Mouse (Mus musculus) gastrocnemius, postnatal 36 days (tissue): ENCODE data around the gene Ephb2. TPM values are rescaled to one million over a fixed set of nuclear protein-coding genes. Genes with fewer than 3 reads are reported as not detected.

Experiments
- DNase-seq, 2 experiments: peaks; one replicate each; pipeline ENCODE4 v3.0.0; 2022
- intact Hi-C: fragments of 180-260 bp; cut with DNase I; formaldehyde crosslinking; loops from one replicate; pipeline ENCODE4 v1.15.1; 2025
- total RNA-seq, 2 experiments: library from RNA; stranded (reverse); gene quantifications; 2 replicates each; pipeline ENCODE4 v1.2.3; 2021

Gene Ephb2
- total RNA-seq, 2 experiments from 2014 or later, result 0.87 to 0.94 TPM

DNA sequence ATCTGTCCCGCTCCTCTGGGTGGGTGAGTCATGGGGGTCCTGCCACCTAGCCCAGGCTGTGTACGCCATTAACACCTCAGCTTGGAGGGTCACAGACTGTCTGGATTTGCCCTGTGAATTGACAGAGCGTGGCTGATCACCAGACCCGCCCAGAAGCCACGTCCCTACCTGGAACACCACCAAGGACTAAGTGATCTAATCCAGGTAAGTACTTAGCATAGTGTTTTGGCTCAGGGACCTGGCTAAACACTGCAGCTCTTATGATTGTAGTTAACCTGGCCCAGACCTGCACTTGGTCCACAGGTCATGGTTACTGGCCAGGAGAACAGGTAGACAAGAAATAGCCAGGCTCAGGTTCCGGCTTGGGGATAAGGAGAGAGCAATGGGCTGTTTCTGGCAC lies 31.4 kb downstream of the Ephb2 start:
- intact Hi-C loops, result no loop called here
- DNase-seq, result no peak

DNA sequence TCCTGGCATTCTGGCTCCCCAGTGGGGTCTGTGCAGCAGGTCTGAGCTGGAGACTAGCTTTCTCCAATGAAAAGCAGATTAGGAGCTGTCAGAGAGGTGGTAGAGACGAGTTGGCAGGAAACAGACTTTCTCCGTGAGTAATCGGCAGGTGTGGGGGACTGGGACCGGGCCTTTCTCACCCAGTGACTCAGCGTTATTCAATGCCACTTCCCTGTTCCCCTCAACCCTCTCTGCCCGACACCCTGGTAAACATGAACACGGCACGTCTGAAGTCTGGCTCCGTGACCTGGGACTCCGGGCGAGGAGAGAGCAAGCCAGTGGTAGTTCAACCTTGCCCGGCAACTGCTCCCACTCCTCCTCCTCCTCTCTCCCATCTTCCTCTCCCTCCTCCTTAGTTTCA lies 33.3 kb downstream of the Ephb2 start:
- intact Hi-C loops, result no loop called here

DNA sequence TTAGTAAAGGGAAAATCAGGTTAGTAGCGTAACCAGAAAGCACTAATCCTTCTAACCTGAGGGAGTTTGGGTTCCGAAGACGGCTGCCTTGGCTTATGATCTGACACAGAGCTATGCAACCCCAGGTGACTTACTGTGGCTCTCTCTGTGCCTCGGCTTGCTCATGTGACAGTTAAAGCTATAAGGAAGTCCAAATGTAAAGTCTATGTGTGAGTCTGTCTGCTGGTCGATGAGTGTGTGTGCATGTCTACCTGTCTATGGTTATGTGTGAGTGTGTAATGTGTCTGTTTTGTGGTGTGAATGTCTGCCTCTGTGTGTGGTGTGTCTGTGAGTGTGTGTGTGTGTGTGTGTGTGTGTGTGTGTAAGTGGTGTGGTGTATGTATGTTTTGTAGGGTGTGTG lies 33.8 kb downstream of the Ephb2 start:
- intact Hi-C loops, result no loop called here
- DNase-seq, result no peak

More for the DNA sequence above, 33.3 kb downstream of the Ephb2 start:
- no peak for DNase-seq

DNA sequence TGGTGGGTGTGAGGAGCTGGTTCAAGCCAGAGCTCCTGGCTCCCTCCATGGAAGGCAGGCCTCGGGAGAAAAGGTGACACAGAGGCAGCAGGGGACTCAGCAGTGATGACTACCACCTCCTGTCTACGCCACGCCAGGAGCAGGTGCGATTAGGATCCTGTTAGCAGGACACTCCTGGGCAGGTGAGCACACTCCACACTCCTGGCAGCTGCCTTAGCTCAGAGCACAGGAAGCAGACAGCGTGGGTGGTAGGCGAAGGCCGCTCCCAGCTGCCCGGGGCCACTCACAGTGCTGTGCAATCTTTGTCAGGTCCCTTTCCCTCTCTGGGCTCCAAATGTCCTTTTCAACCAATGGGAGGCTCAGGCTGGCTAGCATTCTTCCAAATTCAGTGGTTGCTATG lies 34.3 kb downstream of the Ephb2 start:
- intact Hi-C loops, result no loop called here
- DNase-seq, result no peak

DNA sequence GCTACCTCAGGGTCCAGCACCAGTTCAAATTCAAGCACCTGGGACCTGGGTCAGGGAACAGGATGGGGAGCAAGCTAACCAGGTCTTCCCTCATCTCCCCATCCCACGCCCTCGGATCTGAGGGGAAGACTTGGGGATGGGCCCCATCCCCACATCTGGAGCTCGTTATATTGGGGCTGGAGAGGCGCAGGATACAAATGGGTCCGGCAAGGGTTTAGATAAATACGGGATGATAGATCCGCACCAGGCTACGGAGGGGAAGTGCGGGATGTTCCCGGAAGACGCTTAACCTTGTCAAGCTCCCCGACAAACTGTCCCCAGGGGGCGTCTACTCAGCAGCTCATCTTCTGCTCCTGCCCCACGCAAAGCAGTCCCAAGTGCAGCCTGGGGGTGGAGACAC lies 35.4 kb downstream of the Ephb2 start:
- intact Hi-C loops, result no loop called here
- DNase-seq, result no peak

DNA sequence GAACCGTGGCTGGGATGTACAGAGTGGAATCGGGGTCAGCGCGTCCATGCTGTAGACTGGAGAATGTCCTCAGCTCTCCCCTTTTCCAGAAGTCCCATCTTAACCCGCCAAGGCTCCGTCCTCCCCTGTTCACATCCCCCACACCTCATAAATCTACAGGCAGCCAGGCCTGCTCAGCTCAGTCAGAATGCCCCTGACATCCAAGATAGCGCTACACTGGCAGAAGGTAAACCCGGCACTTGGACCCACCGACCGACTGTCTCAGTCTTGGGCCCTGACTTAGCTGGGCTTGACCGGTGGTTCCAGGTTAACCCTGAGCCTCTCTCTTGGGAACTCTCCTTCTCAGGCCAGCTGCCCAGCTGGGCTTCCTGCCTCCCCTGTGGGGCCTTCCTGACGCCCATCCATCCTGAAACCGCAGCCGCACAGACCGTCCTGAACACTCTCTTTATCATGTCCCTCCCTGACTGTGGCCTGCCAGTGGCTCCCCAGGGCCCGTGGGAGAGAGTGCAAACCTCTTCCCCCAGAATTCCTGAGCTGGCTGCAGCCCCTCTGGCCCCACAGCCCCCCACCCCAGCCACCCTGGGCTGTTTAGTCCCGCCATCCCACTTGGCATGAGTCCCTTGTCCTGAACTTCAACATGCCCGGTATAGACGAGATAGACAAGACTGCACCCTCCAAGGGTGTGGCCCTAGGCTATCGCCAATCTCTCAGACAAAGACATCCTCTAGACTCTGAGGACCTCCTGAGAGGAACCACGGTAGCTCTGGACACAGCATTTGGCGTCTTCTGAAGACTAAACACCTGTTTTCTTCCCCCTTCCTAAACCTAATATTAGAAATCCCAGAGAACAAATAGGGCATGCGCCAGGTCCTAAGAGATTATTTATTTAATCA lies 37.9 kb downstream of the Ephb2 start:
- DNase-seq, result no peak
- intact Hi-C loops, result no loop called here

DNA sequence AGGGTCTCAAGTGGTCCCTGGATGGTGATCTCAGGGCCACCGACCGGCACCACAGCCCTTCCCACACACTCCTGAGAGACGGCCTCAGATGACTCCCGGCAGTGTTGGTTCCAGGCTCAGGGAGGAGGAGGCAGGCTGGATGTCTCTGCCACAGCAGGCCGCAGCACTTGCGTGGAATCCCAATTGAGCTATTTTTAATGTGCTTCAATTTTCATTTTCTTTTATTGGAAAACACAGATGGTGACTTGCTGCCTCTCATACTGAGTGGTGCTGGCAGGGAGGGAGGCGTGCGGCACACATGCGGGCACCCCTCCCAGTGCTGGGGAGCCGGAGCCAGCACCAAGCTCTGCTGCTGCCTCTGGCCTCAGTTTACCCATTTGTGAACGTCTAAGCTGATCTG lies 42.5 kb downstream of the Ephb2 start:
- intact Hi-C loops, result no loop called here

DNA sequence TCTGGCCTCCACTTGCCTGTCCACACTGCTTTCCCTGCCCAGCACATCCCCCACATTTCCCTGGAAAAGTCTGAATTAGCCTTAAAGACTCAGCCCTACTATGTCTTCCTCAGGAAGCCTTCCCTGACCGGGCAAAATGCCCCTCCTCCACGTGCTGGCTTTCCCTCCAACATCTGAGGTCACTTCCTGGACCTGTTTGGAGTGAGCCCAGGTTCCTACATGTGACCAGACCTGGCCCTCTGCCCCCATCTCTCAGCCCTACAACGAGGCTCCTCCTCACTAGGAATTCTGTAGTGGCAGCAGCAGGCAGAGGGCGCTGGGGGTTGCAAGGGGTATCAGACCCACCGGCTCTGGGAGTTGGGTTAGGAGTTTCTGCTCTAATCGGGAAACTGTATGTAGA lies 46.0 kb downstream of the Ephb2 start:
- DNase-seq, result peak; percentile 37 to 46
- intact Hi-C loops, result no loop called here

More for the DNA sequence above, 42.5 kb downstream of the Ephb2 start:
- no peak for DNase-seq

DNA sequence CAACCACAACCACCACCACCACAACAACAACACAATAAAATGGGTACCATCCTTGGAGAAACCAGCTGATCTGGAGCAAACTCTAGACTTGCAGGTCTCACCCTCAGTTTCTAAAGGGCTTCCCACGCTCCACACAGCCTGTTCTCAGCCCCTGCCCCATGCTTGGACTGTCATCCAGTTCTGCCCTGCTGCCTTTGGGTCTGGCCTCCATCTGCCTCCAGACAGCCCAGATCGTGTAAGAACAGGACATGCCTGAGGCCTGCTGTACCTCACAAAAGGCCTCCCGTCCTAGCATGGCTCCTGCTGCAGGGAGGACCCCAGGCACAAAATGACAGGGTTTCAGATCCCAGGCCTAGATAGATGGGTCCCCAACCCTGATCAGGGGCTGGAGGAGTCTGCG lies 48.4 kb downstream of the Ephb2 start:
- no peak for DNase-seq
- intact Hi-C loops, result no loop called here

DNA sequence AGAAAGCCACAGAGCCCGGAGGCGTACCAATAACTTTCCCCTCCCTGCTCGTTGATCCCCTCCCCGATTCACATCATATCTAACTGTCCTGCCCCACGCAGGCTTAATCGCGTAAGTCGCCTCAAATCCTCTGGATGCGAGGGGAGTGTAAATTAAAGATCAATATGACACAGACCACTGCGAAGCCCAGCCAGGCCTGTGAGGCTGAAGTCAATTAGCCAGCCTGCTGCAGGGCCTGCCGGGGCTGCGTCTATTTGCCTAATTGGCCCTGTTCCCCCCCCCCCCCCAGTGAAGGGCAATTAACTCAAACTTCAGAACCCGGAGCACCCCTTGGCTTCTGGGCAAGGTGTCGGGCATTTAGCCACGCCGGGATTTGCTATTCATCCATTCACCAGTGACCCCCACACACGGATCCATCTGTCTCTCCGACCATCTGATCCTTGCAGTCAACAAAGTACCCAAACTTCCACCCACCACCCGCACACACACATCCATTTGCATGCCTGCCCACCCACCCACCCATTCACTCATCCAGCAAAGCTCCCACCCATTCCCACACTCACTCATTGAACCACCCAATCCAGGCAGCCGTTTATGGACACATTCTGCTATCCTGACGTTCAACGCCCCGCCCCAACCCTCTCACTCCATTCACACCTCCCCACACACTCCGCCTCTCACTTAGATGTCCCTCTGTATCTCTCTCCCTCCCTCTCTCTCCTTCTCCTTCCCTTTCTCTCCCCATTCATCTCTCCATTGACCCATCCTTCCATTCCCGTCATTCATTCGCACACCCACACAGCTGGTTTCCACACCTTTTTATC lies 49.1 kb downstream of the Ephb2 start:
- no peak for DNase-seq
- intact Hi-C loops, result no loop called here

DNA sequence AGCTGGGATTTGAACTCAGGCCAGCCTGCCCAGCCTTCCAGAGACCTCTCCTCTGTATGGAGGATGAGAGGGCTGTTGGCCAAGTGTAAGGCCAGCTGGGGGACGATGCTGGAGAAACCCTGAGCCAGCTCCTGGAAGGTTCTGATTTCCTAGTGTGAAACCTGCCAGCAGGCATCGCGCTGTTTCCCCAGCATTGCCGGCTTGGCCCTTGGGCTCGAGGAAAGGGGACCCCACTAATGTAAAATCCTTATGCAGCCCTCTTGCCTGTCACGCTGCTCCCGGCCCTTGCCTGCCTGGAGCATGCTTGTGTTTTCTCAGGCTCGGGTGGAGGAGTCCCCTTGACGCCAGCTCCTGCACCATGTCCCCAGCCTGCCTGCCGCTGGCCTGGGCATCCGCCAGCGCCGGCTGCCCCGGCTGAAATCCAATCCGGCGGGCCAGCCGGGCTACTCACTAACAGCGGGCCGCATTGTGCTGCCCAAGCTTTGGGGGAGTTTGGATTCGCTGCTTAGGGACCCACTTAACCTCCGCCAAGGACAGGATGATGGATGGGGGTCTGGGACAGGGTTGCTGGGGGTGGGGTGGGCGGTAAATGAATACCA lies 52.1 kb downstream of the Ephb2 start:
- DNase-seq, result peak; percentile 39 to 52

DNA sequence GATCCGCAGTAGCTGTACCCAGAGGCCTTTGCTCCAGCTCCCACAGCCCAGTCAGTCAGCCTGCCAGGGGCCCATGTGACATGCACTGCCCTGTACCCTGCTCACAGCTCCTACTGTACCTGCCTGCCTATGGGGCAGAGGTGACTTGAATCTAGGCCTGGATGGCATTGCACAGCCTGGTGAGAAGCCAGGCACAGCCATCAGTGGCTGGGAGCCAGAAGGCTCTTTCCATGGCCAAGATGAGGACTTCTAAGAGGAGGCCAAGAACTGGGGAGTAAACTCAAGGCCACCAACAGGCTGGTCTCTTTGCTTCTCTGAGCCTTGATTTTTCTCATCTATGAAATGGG lies 53.2 kb downstream of the Ephb2 start:
- no peak for DNase-seq
- intact Hi-C loops, result no loop called here

More for the DNA sequence above, 52.1 kb downstream of the Ephb2 start:
- intact Hi-C loops, result no loop called here

DNA sequence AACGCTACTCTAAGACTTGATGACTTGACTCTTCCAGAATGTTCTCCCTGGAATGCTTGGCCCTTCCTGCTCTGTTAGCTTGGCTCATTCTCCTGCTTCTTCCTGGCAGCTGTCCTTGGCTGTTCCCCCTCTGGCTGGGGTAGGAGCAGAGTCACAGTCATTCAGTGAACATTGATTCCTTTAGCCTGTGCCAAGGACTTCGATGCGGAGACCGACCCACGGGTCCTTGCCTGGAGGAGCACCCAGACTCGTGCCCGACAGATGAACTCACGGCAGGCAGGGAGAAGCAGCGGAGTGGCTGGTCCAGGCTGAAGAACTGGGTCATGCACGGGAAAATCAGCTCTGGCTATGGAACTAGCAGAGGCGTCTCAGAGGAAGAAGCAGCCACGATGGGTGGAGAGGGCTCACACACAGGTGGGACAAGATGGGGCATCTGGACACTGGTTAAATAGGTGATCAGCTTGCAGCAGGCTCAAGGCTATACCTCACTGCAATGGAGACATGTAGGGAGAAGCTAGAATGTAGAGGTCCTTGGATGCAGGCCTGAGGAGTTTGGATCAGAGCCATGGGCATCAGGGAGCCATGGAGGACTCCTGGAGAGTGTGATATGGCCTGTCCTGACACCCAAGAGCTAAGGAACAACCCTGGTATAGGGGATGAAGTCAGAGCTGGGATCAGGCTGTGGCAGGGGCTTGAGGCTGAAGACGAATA lies 53.8 kb downstream of the Ephb2 start:
- intact Hi-C loops, result no loop called here
- peak; percentile 57 to 75 for DNase-seq

DNA sequence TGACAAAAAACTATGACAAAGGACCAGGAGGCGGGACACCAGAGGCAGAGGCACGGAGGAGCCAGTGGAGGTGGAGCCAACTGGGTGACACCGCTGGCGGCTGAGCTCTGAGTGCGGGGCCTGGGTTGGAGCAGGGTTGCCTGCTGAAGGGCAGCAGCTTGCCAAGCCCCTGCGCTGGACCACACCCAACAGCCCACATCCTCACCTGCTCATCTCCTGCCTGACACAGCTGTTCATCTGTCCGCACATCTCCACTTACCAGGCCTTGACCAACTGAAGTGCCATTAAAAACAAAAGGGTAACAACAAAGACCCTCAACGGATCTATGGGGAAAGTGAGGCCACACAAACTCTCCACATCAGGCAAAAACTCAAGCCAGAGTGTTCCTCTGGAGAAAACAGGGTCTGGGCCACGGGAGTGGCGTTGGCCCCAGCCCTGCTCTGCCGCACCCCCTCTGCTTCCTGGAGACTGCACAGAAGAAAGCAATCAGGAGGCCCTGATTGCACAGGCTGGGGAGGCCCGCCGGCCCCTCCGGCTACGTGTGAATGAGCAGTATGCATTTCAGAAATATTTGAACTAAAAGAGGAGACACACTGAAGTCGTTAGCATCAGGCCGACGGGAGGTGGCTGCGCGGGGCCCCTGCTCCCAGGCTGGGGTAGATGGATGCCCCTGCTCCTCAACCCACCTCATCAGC lies 55.4 kb downstream of the Ephb2 start:
- DNase-seq, result no peak
- intact Hi-C loops, result no loop called here

DNA sequence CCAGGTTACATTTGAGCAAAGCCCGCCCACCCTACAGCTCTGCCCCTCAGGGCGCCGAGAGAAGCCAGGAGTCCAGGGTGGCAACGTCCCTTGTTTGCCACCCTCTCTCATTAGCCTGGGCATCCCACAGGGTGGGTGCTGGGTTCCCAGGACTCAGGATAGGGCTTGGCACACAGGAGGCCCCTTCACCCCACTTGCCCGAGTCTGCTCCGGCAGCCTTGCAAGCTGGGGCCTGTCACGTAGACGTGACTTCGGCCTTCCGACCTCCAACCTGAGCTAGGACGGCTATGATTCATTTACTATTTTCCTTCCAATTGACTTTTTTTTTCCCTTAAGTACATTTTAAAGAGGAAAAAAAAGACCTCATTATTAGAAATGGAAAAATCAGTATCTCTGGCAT lies 56.6 kb downstream of the Ephb2 start:
- intact Hi-C loops, result no loop called here
- DNase-seq, result no peak

DNA sequence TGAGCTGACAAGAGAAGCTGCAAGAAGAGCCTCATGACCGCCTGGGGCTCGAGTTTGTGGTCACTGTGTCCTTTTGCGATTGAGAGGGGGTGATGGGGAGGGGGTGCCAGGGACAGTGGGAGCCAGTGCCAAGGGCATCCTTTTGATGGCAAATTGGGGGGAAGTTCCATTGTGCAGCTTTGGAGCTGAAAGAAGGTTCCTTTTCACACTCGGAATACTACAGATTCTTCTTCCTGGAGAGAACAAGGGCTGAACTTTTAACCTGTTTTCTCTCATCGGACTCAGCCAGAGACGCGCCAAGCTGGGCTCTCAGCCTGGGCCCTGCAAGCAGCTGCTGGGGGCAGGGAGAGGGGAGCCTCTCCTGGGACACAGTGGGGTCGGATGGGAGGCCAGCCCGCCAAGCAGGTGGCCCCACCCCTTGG lies 59.3 kb downstream of the Ephb2 start:
- intact Hi-C loops, result no loop called here
- no peak for DNase-seq

DNA sequence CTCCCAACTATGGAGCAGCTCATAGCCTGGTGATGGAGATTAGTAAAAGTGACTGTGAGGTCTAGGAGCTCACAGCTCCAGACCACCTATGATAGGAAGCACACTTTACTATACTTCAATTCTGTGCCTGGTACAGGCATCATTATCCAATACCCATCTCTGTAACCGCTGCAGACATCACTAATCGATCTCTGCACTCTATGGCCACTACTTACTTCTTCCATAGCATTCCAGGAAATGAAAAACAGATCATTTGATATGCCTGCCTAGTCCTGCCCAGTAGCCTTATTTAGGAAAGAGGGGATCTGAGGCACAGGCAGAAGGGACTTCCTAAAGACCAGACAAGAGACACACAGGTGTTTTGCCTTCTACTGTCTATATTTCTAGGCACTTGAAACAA lies 59.9 kb downstream of the Ephb2 start:
- no peak for DNase-seq

DNA sequence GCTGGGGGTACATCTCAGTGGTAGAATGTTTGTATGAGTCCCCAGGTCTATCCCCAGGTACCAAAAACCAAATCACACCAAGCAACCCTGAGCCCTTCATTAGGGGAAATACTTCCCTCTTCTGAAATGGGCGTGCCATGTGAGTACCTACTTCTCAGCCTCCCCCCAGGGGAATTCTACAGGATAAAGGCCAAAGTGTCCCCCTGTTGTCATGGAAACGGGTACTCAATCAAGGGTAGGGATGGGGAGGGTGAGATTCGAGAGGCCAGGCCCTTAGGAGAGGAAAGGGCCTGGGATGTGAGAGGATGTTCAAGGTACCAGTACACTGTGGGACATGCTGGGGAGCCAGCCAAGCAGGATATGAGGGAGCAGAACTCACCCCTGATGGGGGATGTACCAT lies 61.6 kb downstream of the Ephb2 start:
- intact Hi-C loops, result no loop called here

More for the DNA sequence above, 59.9 kb downstream of the Ephb2 start:
- intact Hi-C loops, result no loop called here

DNA sequence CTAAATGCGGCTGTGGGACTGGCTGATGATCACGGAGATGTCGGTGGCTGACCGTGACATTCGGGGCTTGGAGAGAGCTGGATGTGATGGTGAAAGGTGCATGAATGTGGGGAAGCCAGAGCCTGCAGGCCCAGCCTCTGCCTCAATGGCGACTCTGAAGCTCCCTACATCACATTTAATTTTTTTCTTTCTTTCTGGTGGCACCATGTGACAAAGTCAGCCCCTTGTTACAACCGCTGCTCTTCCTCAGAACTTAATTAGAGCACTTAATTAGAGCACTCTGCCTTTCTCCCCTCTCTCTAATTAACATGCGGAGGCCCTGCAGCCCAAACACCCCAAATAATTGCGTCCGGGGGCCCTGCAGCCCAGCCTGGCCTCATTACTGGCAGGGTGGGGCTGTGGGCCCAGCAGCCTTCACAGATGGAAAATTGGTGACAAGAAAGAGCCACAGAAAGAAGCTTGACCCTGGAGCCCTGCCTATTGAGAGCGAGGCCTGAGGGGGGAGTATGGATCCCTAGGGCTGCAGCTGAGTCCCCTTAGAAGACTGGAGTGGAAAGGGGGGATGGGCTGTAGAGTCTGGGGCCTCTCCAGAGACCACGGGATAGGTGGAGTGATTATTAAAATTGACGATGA lies 62.7 kb downstream of the Ephb2 start:
- intact Hi-C loops, result no loop called here

More for the DNA sequence above, 61.6 kb downstream of the Ephb2 start:
- no peak for DNase-seq

DNA sequence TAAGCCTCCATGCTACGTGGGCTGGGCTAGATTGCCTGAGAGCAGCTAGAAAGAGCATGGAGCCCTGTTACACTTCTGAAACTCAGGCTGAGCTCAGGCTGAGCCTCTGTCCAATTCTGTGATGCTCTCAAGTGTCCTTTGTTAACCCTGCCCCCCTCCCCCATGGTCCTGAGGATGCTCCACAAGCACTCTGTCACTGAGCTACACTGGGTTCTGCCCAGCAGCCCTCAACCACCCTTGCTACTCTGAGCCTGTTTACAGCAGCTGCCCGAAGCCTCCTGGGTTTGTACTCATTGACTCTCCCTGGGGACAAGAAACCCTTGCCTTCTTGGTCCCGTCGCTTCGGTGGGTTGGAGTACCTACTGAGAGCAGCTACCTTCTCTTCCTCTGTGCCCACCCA lies 63.5 kb downstream of the Ephb2 start:
- intact Hi-C loops, result no loop called here
- no peak for DNase-seq

More for the DNA sequence above, 62.7 kb downstream of the Ephb2 start:
- no peak for DNase-seq
